8 mouse cellular contexts compared by ENCODE assay signal in the genomic region with DNA sequence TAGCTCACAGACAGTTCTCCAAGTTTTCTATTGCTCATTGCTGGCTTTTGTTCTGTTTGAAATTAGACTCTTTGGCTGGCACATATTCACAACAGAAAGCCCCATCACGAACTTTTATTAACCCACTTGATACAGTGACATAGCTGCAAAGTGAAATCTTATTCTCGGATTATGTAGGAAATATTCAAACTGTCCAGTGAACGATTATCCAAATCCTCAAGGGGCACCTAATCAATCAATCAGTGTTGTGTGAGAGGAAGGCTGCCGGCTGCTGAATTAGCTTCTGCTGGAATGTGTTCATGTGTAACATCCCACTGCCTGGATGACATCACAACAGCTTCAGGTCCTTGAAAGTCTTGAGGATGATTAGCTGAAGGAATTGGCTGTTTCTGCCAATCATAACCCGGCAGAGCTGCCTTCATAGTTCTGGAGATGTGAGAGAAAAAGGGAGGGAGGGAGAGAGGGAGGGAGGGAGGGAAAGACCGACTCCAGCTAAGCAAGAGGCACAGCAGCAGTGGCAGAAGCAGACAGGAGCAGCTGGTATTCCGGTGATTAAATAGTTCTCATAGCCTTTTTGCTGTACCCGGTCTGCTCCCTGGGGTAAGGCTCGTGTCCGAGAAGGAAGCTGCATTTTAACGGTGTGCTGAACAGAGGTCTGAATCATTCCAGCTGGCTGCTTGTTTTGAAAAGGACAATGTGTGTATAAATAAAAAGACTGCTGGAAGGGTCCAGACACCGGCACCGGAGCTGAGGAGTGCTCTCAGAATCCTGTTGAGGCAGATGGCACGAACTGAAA. TPM values are rescaled to one million over a fixed set of nuclear protein-coding genes. Genes with fewer than 3 reads are reported as not detected.
A peak's percentile ranks its signal among the peaks of the same experiment; 100 is the strongest.
DNase-seq lines count a peak whose midpoint lies in the region; ATAC-seq and TF ChIP-seq lines count a peak whose summit lies in the region.

A gene (plus strand): TSS at position 476 of the 796 bp plus-strand sequence.

- no peaks in the 10 kb centered on the region for H3K4me1 ChIP-seq in embryonic fibroblast, embryonic 13.5 days (ENCODE audit: control insufficient read depth, insufficient read depth, low read length)
- H3K4me1 ChIP-seq in intestine, embryonic 15.5 days (replicated peaks), result no peaks in the 10 kb centered on the region
- H3K4me1 ChIP-seq in neural tube, embryonic 14.5 days (ENCODE audit: control insufficient read depth, insufficient read depth, low read length), result no peaks in the 10 kb centered on the region

- DNase-seq in kidney, postnatal 10 days, result peak; percentile 3
- no peak for DNase-seq in kidney, adult 9 months
- peak; percentile 2 for DNase-seq in liver
- DNase-seq in urinary bladder, postnatal 25 days (ENCODE audit: low spot score), result no peak

- ATAC-seq in intestine, embryonic 15.5 days, result peak; percentile 63
- peak; percentile 95 for ATAC-seq in neural tube, embryonic 14.5 days (ENCODE audit: low read depth)
- ATAC-seq in monocyte, adult 5-6 weeks (replicated peaks; ENCODE audit: insufficient number of reproducible peaks, low FRiP score, low TSS enrichment, poor library complexity, severe bottlenecking), result no peak

- H3K9me3 ChIP-seq in intestine, embryonic 15.5 days, result no peaks in the 10 kb centered on the region
- no peaks in the 10 kb centered on the region for H3K9me3 ChIP-seq in neural tube, embryonic 14.5 days (ENCODE audit: control insufficient read depth, low read length)

- H3K4me3 ChIP-seq in embryonic fibroblast, embryonic 13.5 days (ENCODE audit: insufficient read depth, low read length), result peak within 1 kb of the TSS; percentile 29
- peak within 1 kb of the TSS; percentile 31 for H3K4me3 ChIP-seq in intestine, embryonic 15.5 days (replicated peaks)
- H3K4me3 ChIP-seq in neural tube, embryonic 14.5 days (ENCODE audit: low read depth, low read length), result peak within 1 kb of the TSS; percentile 35

- H3K36me3 ChIP-seq in intestine, embryonic 15.5 days, result no peaks in the 10 kb centered on the region
- H3K36me3 ChIP-seq in neural tube, embryonic 14.5 days (ENCODE audit: control insufficient read depth, insufficient read depth, low read length), result no peaks in the 10 kb centered on the region

- H3K9ac ChIP-seq in intestine, embryonic 15.5 days, result no peak within 1 kb of the TSS
- H3K9ac ChIP-seq in neural tube, embryonic 14.5 days (replicated peaks; ENCODE audit: low read depth, low read length), result peak within 1 kb of the TSS; percentile 44; the same call in 1 of the 2 replicates

- TF ChIP-seq CTCF in embryonic fibroblast, embryonic 13.5 days (IDR thresholded peaks at IDR 0.05; ENCODE audit: borderline replicate concordance, insufficient read depth, low read length), result no peak

- H3K27ac ChIP-seq in embryonic fibroblast, embryonic 13.5 days (ENCODE audit: insufficient read depth, low read length), result no peak within 1 kb of the TSS
- no peak within 1 kb of the TSS for H3K27ac ChIP-seq in intestine, embryonic 15.5 days
- H3K27ac ChIP-seq in neural tube, embryonic 14.5 days (ENCODE audit: low read depth, low read length), result peak within 1 kb of the TSS; percentile 30

- peak within 1 kb of the TSS; percentile 64 for H3K4me2 ChIP-seq in intestine, embryonic 15.5 days (replicated peaks)
- H3K4me2 ChIP-seq in neural tube, embryonic 14.5 days (ENCODE audit: low read depth, low read length), result peak within 1 kb of the TSS; percentile 68

- no peaks in the 10 kb centered on the region for H3K27me3 ChIP-seq in intestine, embryonic 15.5 days (replicated peaks)
- H3K27me3 ChIP-seq in neural tube, embryonic 14.5 days (ENCODE audit: control insufficient read depth, insufficient read depth, low read length), result no peaks in the 10 kb centered on the region

- 16% methylated on average over 14 of the region's 14 CpGs for WGBS in intestine, embryonic 15.5 days
- 7% methylated on average over 14 of the region's 14 CpGs for WGBS in neural tube, embryonic 14.5 days

- no peak for TF ChIP-seq POLR2A in embryonic fibroblast, embryonic 13.5 days (IDR thresholded peaks at IDR 0.05; ENCODE audit: low read depth, low read length)

RNA-seq across cellular contexts. Expression of the gene that starts here (rescaled TPM):
- 0.08 and 0.09 TPM in 2 replicates for polyA plus RNA-seq in embryonic fibroblast, embryonic 13.5 days (2011; ENCODE audit: insufficient read length, low read depth, missing spikeins)
- polyA plus RNA-seq in intestine, embryonic 15.5 days (2015; fragmentation: Nextera tagmentation; extraction: Ambion mirVana), result 0.62 and 0.81 TPM in 2 replicates
- polyA plus RNA-seq in neural tube, embryonic 14.5 days (2014; fragmentation: Nextera tagmentation; extraction: Ambion mirVana), result 4.6 and 4.7 TPM in 2 replicates
- total RNA-seq in monocyte, adult 5-6 weeks (2017), result not detected in 3 replicates

Comparison
In these comparisons a context has a peak if more than half of its experiments do, and no peak if none do; other contexts are left out.
1. DNase-seq: peak in kidney, postnatal 10 days (single experiment) and liver (single experiment); none in kidney, adult 9 months (single experiment) and urinary bladder, postnatal 25 days (single experiment).
2. Peak in ATAC-seq, H3K4me3 ChIP-seq and H3K4me2 ChIP-seq in intestine, embryonic 15.5 days; RNA of the gene not detected or under 1 TPM.
3. Peak in every context shown above with its lines, with median percentiles within 50 percentile points of each other: H3K4me3 ChIP-seq.